Mouse (Mus musculus) embryonic fibroblast, embryonic 13.5 days (primary cell): Measurements from ENCODE around the gene Clec2d.

Experiments
- CTCF ChIP-seq: IDR thresholded peaks from 2 replicates; pipeline ENCODE4 v1.5.1; 2011; ENCODE audit warnings: mild to moderate bottlenecking, control low read depth, low read length, moderate library complexity, borderline replicate concordance; ENCODE audit not compliant: insufficient read depth
- POLR2A ChIP-seq: IDR thresholded peaks from 2 replicates; pipeline ENCODE4 v1.6.1; 2011; ENCODE audit warnings: low read depth, mild to moderate bottlenecking, control low read depth, low read length, moderate library complexity

DNA sequence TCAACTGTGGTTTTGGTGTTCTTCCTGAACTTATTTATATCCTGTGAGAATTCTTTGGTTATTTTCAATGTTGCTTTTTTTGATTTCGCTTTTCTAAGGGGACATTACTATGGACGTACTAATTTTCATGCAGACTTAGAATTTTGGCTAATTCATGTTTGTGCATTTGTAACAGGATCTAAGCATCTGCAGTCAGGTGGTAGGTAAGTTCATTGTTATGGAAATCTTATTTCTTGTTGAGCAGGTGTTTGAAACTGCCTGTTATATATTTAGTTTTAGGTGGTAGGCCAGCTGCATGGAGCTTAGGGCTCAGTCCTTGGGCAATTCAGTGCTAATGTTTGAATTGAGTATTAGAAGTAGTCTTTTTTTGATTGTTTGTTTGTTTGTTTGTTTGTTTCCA, 13.0 kb downstream of the Clec2d start:
- TF ChIP-seq CTCF (no peak), POLR2A (no peak)
